Mouse (Mus musculus) thymus, adult 2 months (tissue): Measurements from ENCODE around the gene Hmga1.

ENCODE experiments used
- CTCF ChIP-seq: fragments of 200-500 bp; IDR thresholded peaks from 2 replicates; pipeline ENCODE4 v1.5.1; 2012; ENCODE audit warnings: mild to moderate bottlenecking, control low read depth, low read length, moderate library complexity, borderline replicate concordance; ENCODE audit not compliant: control insufficient read depth, poor library complexity, insufficient read depth; ENCODE audit errors: extremely low read depth
- POLR2A ChIP-seq: fragments of 200-500 bp; IDR thresholded peaks from 2 replicates; pipeline ENCODE4 v1.6.1; 2012; ENCODE audit warnings: mild to moderate bottlenecking, low read length, control low read depth, moderate library complexity; ENCODE audit not compliant: control insufficient read depth, poor library complexity, insufficient read depth; ENCODE audit errors: extremely low read depth

GRCm38 (mm10) chr17:27579816-27580215 is 23.5 kb downstream of the Hmga1 start:
- TF ChIP-seq CTCF (no peak), POLR2A (no peak)
